Mouse (Mus musculus) naive thymus-derived CD4-positive, alpha-beta T cell, adult 2 months (primary cell): ENCODE measurements around the gene Cryzl2.
A peak's percentile ranks its signal among the peaks of the same experiment; 100 is the strongest.

Experiments
- DNase-seq: peaks from one replicate; pipeline ENCODE4 v3.0.0-alpha.2; 2011; ENCODE audit warnings: low read depth

Gene Cryzl2

DNA sequence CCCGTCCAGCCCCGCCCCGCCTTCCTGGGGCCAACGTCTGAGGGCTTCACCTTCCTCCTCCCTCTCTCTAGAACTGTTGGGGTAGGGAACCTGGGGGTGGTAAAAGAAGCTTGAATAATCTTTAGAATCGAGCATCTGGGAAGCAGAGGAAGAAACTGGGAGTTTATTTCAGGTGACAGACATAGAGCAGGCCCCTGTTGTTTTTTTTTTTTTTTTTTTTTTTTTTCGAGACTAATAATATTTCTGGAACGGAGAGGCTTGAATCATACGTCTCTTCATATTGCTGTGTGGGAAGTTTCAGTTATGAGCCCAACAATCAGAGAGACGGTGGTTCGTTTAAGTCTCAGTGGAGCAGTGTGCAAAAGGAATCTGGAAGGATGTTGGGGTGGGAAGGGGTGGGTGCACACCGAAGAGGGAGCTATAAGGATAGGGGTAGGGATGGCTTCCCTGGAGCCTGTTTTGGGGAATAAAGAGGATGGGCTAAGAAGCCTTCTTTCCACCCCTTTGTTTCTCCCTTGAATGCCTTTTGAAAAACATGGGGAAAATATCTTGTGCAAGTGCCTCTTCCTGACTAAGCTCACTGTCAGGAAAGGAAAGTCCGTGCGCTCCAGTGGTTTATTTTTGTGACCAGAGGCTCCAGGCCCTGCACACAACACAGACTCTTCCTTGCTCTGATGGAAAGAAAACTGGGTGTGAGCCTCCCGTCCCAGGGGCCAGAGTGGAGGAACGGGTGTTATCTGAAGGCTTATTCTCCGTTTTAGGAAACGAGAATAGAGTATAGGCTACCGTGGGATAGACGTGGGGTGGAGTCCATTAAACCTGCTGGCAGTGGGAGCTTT is 14.4 kb upstream of the Cryzl2 start:
- DNase-seq = no peak

DNA sequence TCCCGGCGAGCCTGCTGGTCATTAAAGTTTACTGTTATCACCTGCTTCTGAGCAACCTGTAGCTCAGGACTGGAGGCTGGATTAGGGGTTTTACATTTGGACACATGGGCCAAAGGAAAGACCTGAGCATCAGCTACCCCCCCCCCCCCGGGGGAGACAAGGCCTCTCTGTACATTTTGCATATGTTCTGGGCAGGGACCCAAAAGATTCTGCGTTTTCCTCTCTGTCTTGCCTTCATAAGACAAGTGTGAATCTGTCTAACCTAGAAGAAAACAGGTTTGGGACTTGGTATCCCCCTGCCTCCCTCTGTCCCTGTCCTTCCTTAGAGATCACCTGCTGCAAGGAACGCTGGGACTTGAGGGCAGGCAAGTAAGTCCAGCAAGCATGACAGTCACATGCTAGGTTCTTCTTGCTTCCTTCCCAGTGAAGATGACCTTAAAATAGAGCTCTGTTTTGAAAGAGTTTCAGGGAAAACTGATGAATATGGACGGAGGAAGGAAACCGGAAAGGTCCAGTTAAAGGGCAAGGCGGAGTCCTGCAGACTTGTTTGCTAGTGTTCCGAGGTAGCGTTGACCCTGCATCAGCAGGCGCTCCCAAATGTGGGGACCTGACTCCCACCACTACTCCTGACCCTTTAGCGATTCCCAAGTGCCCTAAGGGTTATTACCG is 13.6 kb upstream of the Cryzl2 start:
- no peak for DNase-seq

DNA sequence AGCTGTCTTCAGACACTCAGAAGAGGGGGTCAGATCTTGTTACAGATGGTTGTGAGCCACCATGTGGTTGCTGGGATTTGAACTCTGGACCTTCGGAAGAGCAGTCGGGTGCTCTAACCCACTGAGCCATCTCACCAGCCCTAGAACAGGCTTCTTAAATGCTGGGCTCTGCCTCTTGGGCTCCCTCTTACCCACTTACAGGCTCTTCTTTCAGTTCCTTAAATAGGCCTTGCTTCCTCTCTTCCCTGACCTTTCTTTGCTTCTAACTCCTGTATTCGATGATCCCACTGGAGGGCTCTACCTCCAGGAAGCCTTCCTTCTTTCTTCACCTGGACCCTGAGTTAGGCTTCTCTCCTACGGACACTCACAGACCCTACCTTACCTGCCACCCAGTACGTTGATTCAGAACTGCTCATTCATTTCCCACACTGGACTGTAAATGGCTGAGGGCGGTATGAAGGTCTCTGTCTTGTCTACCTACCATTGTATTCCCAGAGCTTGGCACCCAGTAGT is 12.9 kb upstream of the Cryzl2 start:
- no peak for DNase-seq

DNA sequence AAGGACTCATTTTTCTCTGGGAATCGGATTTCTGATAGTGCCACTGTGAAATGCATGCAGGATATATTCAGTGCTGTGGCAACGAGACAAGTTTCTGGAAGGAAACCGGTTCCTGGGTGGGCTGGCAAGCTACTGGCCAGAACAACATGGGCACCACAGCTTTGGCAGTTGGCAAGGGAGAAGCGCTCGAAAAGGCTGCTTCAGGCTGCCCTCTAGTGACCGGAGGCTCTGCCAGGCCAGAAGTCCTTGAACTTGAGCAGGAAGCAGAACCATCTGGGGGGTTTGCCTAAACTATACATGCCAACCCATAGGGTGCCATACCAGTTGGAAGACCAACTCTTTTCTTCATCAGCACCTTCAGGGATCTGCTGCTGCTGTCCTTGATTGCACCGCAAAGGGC is 12.1 kb upstream of the Cryzl2 start:
- no peak for DNase-seq

DNA sequence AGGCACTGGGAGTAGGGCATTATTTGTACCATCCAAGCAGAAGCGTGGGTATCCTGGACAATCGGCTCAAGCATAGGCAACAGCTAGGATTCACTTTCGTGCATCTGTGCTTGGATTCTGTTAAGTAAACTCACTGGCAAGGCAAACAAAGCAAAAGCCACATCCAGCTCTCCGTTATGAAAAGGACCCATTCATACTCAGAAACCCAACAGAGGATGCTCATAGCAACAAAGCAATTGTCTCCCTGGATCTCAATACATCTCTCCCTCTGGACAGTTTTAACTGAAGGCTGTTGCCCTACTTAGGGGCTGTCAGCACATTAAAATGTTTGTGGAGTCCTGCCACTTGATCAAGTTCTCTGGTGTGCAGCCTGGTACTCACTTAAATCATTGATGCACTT is 11.2 kb upstream of the Cryzl2 start:
- DNase-seq = no peak

DNA sequence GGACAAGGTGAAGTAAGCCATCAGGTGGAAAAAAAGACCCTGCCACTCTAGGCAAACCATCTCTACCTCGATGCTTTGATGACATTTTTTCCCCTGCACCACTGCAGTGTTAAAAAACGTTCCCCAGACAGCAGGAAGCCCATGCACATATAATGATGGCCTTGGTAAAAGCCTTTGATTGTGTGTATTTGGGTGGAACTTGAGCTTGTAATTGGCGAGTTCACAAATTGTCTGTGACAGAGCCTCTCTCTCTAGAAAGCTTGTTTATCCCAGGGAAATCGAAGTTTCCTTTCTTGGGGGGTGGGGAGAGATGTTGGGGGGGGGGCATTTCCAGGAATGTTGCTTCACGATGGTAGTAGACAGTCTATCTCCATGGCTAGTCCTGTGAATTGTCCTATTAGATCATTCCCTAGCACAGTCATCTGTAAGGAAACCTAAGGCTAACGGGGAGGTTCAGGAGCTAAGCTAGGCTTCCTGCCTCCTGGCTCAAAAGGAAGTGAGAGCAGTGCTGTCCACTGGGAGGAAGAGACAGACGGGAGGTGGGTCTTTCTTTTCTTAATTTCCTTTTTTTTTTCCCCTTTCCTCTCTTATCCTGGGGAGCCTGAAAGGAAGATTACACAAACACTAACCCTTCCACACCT is 10.1 kb upstream of the Cryzl2 start:
- no peak for DNase-seq

DNA sequence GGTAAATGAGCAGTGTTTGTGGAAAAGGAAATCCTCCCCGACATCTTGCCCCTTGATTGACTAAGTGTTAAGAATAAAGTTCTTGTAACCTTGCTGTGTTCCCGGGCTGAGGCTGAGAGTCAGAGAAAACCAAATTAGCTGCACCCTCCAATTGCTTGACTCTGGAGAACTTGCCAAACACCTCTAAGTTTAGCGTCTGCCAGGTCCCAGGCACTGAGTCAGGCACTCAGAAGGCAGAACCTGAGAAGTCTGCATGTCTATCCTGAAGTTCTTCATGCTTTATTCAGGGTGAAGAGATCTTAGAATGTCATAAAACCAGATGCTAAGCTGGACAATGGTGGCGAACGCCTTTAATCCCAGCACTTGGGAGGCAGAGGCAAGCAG is 9.6 kb upstream of the Cryzl2 start:
- DNase-seq = no peak

DNA sequence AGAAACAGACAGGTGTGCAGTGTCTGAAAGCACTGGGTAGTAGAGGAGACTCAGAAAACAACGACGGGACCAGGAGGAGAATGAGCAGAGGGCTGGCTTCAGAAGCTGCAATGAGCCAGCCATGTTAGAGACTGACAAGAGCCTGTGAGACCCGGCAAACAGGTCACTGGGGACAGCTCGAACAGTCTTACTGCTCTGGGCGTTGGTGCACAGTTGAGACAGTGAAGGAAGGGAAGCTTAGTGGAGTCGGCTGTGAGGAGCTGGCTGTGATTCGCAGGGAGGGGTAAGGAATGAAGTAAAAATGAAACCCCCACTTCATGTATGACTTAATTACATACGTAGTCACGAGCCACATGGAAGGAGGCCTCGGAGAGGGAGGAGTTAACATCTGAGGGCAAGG is 8.8 kb upstream of the Cryzl2 start:
- DNase-seq = no peak

DNA sequence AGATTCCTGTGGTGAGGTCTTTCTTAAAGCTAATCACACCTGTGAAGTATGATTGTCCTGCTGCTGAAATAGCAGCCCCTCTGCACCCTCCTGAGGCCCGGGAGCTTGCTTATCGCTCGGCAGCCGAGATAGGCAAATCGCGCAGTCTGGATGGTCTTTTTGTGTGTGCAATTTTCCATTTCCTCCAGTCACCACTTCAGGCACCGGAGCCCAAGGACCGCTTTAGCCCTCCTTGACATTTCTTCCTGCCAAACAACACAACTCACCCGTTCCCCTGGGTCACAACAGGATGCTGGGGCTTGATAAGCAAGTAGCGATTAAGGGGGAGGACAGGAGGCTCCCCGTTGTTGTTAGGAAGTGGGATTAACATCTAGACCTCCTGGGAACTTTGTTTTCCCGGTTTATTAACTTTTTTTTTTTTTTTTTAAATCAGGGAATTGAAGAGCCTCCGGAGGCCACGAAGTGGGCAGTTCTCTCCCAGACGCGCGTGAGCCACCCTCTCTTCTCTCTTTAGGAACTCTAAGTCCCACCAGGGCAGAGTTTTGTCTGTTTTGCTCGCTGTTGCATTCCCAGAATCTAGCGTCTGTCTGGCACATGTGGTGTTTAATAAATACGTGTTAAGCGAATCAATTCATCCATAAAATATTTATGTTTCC is 8.3 kb upstream of the Cryzl2 start:
- DNase-seq = no peak

DNA sequence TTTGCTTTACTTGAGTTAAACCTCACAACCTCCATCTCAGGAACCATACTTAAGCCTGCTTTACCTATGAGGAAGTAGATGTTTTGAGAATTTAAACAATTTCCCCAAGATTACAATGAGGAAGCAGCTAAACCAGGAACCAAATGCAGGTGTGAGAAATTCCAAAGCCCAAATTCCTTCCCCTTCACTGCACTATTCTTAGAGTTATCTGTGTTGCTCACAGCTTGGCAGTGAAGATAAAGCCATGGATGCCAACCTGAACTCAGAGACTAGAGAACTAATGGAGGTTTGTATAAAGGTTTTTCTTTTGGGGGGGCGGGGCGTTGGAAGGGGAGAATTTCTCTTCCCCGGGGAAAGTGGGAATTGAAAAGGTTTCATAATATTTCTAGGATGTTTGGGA is 6.1 kb upstream of the Cryzl2 start:
- no peak for DNase-seq

DNA sequence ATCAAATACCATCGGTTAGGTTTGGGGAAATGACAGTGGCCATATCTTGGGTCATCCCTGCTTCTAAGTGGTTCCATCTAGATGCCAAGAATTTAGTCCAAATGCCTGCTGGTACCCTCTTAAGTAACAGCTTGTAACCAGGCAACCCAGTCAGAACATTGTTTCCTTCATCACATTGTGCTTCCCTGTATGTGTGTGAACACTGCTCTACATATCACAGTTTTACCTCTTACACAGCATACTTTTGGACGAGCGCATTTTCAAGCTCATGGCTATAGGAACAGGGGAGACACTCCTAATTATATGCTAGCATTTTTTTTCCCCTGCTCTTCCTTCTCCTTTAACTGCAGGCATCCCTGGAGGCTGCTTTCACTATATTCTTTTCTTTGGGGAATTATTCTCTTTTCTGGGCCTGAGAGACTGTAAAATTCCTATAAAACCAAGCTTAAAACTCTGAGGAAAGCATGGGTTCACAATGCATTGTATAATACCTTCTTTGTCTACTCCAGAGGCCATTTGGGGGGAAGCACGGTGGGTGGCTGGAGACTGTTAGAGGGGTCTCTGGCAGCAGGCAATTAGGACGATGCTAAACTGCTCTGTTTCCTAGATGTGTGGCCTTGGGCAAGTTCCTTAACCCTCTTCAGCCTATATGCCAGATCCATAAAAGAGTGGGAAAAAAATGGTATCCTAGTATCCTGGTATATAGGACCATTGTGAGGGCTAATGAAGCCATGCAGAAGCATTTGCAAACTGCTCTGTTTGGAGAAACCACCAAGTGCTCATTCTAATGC is 5.4 kb upstream of the Cryzl2 start:
- DNase-seq = no peak

DNA sequence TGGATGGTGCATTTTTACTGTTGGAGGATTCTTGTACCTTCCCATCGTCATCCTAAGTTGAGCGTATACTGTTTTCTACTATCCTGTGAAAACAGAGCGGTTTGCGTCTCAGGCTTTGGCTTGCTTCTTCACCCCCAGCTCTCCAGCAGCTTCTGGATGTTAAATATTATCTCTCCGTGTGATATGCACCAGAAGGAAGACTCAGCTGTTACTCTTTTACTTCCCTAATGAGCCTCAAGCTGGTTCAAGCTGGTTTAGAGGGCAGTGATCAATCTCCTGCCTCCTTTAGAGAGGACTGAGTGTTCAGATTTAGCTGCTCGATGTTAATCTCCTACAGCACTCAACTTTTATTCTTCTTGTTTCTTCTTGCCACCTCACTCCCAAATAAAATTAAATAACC is 3.5 kb upstream of the Cryzl2 start:
- no peak for DNase-seq

DNA sequence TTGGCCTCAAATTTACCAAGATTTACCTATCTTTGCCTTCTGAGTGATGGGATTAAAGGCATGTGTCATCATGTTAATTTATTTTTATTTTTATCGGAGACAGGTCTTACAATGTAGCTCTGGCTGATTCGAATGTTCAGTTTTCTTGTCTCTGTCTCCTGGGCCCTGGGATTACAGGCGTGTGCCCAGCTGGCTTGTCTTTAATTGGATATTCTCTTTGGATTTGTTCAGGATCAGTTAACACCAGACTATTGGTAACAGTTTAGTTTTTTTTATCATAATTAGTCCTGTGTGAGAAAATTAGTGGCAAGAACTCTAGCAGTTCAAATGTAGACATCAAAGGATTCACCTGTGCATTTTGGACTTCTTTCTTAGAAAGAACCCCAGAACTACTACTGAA is 588 bp upstream of the Cryzl2 start:
- DNase-seq = no peak

DNA sequence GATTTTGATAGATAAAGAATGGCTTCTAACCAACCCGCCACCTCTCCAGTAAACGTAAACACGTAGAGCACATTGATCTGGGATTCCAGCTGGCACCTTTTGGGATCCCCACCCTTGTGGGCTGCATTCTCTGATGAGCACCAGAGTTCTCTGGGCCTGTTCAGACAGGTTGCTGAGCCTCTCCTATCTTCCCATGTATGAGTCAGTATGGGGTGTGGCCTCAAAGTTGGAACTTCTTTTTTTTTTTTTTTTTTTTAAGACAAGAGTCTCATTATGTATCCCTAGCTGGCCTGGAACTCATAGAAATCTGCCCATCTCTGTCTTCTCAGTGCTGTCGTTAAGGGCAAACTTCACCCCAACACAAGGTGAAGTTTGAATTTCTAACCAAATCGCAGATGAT is 1.5 kb downstream of the Cryzl2 start:
- DNase-seq = no peak

DNA sequence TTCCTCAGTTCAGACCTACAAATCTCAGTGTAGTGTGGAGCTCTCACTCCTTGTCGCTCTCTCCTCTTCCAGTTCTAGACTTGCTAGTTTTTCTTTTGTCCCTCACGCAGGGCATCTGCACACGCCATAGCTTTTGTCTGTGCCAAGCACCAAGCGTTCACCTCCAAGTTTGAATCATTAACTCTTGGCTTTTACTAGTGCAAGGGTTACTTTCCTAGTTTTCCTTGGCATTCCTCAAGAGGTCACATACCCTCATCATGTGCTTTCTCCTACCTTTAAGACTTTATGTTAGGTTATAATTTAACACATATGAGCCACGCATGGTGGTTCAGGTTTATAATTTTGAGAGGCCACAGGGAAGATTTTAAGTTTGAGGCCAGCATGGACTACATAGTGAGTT is 2.9 kb downstream of the Cryzl2 start:
- no peak for DNase-seq

DNA sequence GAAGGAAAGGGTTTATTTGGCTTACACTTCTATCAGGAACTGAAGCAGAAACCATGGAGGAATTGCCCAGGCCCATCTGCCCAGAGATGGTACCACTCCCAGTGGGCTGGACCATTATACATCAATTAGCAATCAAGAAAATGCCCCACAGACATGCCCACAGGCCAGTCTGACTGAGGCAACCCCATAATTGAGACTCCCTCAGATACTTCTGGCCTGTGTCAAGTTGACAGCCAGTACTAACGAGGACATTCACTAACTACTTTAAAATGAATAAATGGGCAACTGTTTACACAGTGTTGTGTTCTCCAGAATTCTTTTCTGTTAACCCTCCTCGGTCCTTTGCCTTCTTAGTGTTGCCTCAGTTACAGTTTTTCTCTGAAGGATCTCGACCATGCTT is 4.0 kb downstream of the Cryzl2 start:
- no peak for DNase-seq

DNA sequence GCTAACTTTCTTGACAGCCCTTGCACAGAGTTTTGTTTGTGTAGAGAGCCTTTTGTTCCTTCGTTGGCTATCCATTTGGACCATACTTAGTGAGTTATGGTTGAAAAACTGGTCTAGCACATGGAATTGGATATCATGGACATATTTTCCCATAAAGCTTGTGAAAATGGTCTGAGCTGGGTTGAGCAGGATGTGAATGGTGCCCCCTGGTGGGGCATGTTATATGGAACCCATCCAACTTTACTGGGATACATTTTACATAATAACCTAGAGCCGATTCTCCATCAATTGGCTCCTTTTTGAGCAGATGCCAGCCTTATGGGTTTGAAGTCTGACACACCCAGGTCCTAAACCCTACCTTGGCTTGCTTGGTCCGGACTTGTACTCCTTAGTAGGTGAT is 6.8 kb downstream of the Cryzl2 start:
- peak; percentile 8 for DNase-seq

DNA sequence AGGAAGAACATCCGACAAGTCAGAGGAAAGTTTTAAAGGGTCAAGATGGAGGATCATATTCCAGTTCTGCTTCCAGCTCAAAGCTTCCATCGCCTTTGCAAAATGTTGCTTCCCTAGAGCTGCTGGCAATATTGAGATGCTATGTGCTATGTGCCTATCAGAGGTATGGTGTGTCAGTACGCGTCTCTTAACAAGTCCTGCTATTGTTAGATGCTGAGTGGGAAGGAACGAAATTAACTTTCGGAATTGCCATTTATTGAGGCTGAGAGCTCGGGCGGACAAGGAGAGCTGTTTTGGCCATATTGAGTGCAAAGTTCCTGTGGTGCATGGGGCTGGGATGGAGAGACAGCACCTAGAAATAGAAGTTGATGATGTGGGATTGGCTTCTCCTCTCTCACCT is 9.5 kb downstream of the Cryzl2 start:
- no peak for DNase-seq

DNA sequence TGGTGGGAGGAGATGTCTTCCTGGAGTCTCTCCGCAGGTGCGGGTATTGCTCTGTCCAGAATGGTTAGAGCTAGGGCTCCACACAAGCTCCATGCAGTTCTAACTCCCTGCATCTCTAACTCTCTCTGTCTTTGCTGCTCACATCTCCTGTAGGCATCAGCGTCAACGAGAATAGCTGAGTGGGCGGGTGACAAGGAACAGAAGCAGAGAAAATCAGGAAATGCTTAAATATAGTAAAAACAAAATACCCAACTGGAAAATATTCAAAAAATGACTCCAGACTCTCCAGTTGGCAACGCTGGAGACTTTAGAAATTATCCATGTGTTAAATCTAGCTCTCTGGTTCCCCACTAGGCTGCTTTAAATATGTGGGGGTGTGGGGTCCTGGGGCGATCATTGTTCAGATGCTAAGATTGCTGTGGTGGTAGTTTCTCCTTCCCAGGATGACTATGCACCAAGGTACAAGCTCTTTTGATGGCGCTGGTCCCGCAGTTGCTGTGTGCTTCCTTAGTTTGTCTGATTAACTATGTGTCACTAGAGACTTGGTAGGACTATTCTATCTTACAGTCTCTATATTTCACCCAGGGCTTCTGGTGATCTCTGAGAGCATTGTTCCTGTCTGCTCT is 12.5 kb downstream of the Cryzl2 start:
- DNase-seq = no peak

DNA sequence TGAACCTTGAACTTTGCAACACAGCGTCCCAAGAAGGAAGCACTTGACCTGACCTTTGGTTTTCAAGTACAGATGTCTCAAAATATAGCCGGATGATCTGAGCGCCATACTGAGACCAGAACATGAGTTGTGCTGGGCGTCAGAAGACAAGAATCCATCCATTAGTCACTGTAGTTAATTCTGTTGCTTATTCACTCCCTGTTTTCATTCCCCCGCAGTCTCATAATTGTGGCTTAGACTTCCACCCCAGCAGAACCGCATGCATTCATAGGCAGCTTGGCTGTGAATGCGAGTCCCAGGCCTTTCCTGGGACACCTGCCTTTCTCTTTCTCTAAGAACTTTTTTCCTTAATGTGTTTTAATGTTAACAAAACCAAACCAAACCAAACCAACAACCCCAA is 14.3 kb downstream of the Cryzl2 start:
- DNase-seq = no peak

DNA sequence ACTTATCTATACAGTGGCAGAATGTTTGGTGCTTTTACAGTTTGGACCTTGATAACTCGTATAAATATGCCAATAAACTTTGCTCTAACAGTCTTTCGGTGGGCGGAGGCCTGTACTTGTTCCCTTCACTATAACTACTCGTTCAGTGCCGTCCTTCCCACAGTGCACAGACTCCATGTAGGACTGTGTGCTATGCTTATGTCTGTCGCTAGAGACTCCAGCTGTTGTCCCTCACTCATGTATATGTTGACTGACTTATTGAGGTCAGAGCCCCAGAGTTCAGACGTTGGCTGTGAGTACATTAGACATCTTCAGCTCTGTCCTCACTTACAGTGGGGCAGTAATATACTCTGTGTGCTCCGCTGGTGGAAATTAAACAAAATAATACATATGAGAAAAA is 16.5 kb downstream of the Cryzl2 start:
- DNase-seq = no peak
